Comparison of ENCODE assay signal across 14 mouse cellular contexts in the genomic region with DNA sequence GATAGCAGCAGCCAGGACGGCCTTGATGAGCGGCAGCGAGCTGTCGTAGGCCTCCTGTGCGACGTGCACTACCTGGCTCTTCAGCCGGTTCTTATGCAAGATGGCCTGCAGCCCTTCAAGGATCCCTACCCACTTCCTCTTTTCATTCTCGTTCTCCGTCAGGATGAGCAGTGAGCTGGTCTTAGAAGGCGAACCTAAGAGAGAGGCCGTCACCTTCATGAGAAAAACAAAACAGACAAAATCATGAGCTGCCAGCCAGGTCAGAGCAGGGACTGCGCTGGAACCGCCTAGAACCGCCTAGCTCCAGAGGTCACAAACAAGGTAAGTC. TPM values are rescaled to one million over a fixed set of nuclear protein-coding genes. Genes with fewer than 3 reads are reported as not detected.
"Had no signal": no experiment of that assay in that cellular context is flagged by ENCODE, and none has a peak within 500 bp of the region (broad histone marks: within the 10 kb centered on the region; RNA-seq: fewer than 3 reads in every experiment).

No protein-coding gene starts in this region.

- H3K27ac ChIP-seq: kidney, embryonic 15.5 days; limb, embryonic 15.5 days; liver, embryonic 12.5 days; midbrain, embryonic 10.5 days; midbrain, embryonic 15.5 days; neural tube, embryonic 15.5 days had no signal

- H3K9ac ChIP-seq: kidney, embryonic 15.5 days; limb, embryonic 15.5 days; liver, embryonic 12.5 days; lung, embryonic 14.5 days; midbrain, embryonic 15.5 days; neural tube, embryonic 15.5 days had no signal

- H3K27me3 ChIP-seq: kidney, embryonic 15.5 days; limb, embryonic 15.5 days; liver, embryonic 12.5 days; midbrain, embryonic 15.5 days; neural tube, embryonic 15.5 days had no signal

- H3K4me2 ChIP-seq: kidney, embryonic 15.5 days; limb, embryonic 15.5 days; liver, embryonic 12.5 days; lung, embryonic 14.5 days; midbrain, embryonic 15.5 days; neural tube, embryonic 15.5 days had no signal

- DNase-seq: kidney, adult 18-20 months; lung, embryonic 14.5 days; right cerebral cortex, adult 18-20 months; thymus, adult 18-20 months; thymus, postnatal 25 days had no signal

- H3K4me1 ChIP-seq: kidney, embryonic 15.5 days; limb, embryonic 15.5 days; liver, embryonic 12.5 days; midbrain, embryonic 10.5 days; midbrain, embryonic 15.5 days; neural tube, embryonic 15.5 days had no signal

- H3K9me3 ChIP-seq: kidney, embryonic 15.5 days; limb, embryonic 15.5 days; liver, embryonic 12.5 days; midbrain, embryonic 10.5 days; midbrain, embryonic 15.5 days; neural tube, embryonic 15.5 days had no signal

- H3K4me3 ChIP-seq: kidney, embryonic 15.5 days; limb, embryonic 15.5 days; liver, embryonic 12.5 days; midbrain, embryonic 10.5 days; midbrain, embryonic 15.5 days; myocyte; neural tube, embryonic 15.5 days had no signal

- ATAC-seq: liver, embryonic 12.5 days; midbrain, embryonic 15.5 days had no signal

RNA-seq across cellular contexts. Expression of gene Amn, which starts 31.1 kb away (rescaled TPM):
- polyA plus RNA-seq: neural tube, embryonic 11.5 days; stomach, embryonic 14.5 days had no signal
